Mouse (Mus musculus) granulocyte monocyte progenitor cell, adult 5-6 weeks (primary cell): ENCODE results near the gene Fam120a. TPM values are rescaled to one million over a fixed set of nuclear protein-coding genes. Genes with fewer than 3 reads are reported as not detected.

Experiments
- total RNA-seq, 2 experiments: library from RNA; stranded (forward) in 1 of 2; stranded (reverse) in 1 of 2; fragments of 200-712, 200-1000 nt in 1 of 2; fragments of >200 nt in 1 of 2; fragmentation: Nextera tagmentation in 1 of 2; gene quantifications; 2 replicates each; pipeline ENCODE4 v1.2.3; 2014 to 2017

Fam120a gene
- total RNA-seq, 2 experiments from 2014 or later = 128 to 168 TPM

Other genes with a start within 250 kb of the Fam120a start
- gene Phf2, start 96.9 kb downstream of the Fam120a start, total RNA-seq (2014; fragmentation: Nextera tagmentation) = 16.7 and 26.7 TPM in 2 replicates
- 6.4 and 7.2 TPM in 2 replicates for gene Phf2, start 96.9 kb downstream of the Fam120a start, total RNA-seq (2017)
- gene Wnk2, start 180.0 kb upstream of the Fam120a start, total RNA-seq (2014; fragmentation: Nextera tagmentation) = not detected in 2 replicates
- gene Wnk2, start 180.0 kb upstream of the Fam120a start, total RNA-seq (2017) = not detected in 2 replicates
- 52.5 and 96.9 TPM in 2 replicates for gene Ninj1, start 219.5 kb upstream of the Fam120a start, total RNA-seq (2014; fragmentation: Nextera tagmentation)
- 44.6 and 48.6 TPM in 2 replicates for gene Ninj1, start 219.5 kb upstream of the Fam120a start, total RNA-seq (2017)
- 24.3 and 26.4 TPM in 2 replicates for gene Card19, start 248.0 kb upstream of the Fam120a start, total RNA-seq (2014; fragmentation: Nextera tagmentation)
- gene Card19, start 248.0 kb upstream of the Fam120a start, total RNA-seq (2017) = 22.3 and 22.4 TPM in 2 replicates